Mouse (Mus musculus) heart, postnatal 0 days (tissue): ENCODE measurements around the gene Aoc3. TPM values are rescaled to one million over a fixed set of nuclear protein-coding genes. Genes with fewer than 3 reads are reported as not detected.

Source experiments
- ATAC-seq: fragments of 200-750 bp; cut with Nextera tagmentation; 2 replicates; pipeline ENCODE4 v1.8.0; 2017; ENCODE audit warnings: low read depth, moderate number of reproducible peaks, moderate library complexity; ENCODE audit not compliant: insufficient read depth
- DNase-seq: peaks from one replicate; pipeline ENCODE4 v3.0.0-alpha.2; 2016; ENCODE audit warnings: low spot score
- H3K27ac ChIP-seq: fragments of 300-500 bp; sonication (generic); 2 replicates; pipeline ENCODE4 v1.5.1; 2014; ENCODE audit warnings: low read depth, mild to moderate bottlenecking
- H3K27me3 ChIP-seq: fragments of 300-500 bp; sonication (generic); 2 replicates; pipeline ENCODE4 v1.6.1; 2014; ENCODE audit warnings: low read length, mixed read lengths; ENCODE audit not compliant: control insufficient read depth, insufficient read depth
- H3K36me3 ChIP-seq: fragments of 300-500 bp; sonication (generic); replicated peaks from 2 replicates; pipeline ENCODE4 v1.6.1; 2014; ENCODE audit warnings: low read length, mixed read lengths; ENCODE audit not compliant: control insufficient read depth, insufficient read depth
- H3K4me1 ChIP-seq: fragments of 300-500 bp; sonication (generic); 2 replicates; pipeline ENCODE4 v1.6.1; 2014; ENCODE audit warnings: antibody characterized with exemption; ENCODE audit not compliant: control insufficient read depth, insufficient read depth
- H3K4me2 ChIP-seq: fragments of 300-500 bp; sonication (generic); 2 replicates; pipeline ENCODE4 v1.6.1; 2014; ENCODE audit warnings: low read depth, mild to moderate bottlenecking, low read length, moderate library complexity
- H3K4me3 ChIP-seq: fragments of 300-500 bp; sonication (generic); 2 replicates; pipeline ENCODE4 v1.5.1; 2014; ENCODE audit warnings: low read depth, low read length
- H3K9ac ChIP-seq: fragments of 300-500 bp; sonication (generic); replicated peaks from 2 replicates; pipeline ENCODE4 v1.6.1; 2014; ENCODE audit warnings: low read depth, low read length, mixed read lengths
- H3K9me3 ChIP-seq: fragments of 300-500 bp; sonication (generic); replicated peaks from 2 replicates; pipeline ENCODE4 v1.6.1; 2016; ENCODE audit warnings: low read length; ENCODE audit not compliant: control insufficient read depth
- CTCF ChIP-seq: IDR thresholded peaks from 2 replicates; pipeline ENCODE4 v1.5.1; 2016; ENCODE audit warnings: antibody characterized with exemption, control low read depth, low read depth
- EP300 ChIP-seq: IDR thresholded peaks from 2 replicates; pipeline ENCODE4 v1.6.1; 2016; ENCODE audit warnings: antibody characterized with exemption, low read depth
- WGBS: fragments of 180-500 bp; shearing (Covaris S2); extraction: QIAGEN DNeasy Blood & Tissue Kit; methylation state at CpG from one replicate; pipeline ENCODE4 v1.1.7; 2014; 5-methylcytosine and 5-hydroxymethylcytosine counted together
- polyA plus RNA-seq: library from polyadenylated mRNA; unstranded; fragments of >200 nt; fragmentation: Nextera tagmentation; extraction: Ambion mirVana; gene quantifications from 2 replicates; pipeline ENCODE4 v1.2.1, GENCODE M21; 2015
- total RNA-seq: library from RNA; depleted of rRNA; stranded (reverse); fragments of >200 nt; gene quantifications from 2 replicates; pipeline ENCODE4 v1.2.3, GENCODE M21; 2014; ENCODE audit warnings: low replicate concordance

The Aoc3 gene
- total and polyA plus RNA-seq, 2 experiments from 2014 or later, result 2.5 to 23.9 TPM

DNA sequence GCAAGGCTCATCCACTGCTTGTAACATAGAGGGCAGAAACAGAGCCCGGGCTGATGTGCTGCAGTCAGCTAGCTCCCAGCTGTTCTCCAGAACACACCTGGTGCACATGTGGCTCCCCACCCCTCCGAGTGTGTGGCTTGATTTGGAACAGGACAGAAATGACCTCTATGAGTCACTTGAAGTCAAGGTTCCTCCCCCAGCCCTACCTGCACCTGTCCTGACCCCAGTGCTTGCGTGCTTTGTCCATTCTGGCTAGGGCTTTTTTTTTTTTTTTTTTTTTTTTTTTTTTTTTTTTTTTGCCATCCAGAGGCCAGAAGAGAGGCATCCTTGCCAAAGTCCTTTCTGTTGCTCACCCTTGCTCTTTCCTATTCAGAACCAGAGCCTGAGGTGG is 21.3 kb downstream of the Aoc3 start:
- H3K27ac ChIP-seq, result no peak overlapping the region
- 59% methylated on average over 3 of the region's 3 CpGs for WGBS

DNA sequence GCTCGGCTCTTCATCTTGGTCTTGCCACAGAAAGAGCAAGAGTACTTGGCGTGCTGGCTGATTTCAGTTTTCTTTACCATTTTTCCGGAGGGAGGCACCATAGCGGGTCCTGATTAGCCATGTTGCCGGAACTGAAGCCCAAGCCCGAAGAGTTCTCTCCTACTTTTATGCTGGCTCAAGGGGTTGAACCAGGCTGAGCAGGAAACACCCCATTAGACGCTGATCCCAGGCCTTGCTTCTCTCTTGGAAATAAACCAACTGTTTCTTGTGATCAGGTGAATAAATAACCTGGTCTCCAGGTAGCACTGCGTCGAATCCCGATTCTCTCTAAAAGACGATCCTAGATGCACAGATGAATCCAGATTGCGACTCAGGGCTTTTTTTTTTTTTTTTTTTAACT is 23.0 kb downstream of the Aoc3 start:
- Histone ChIP-seq H3K4me1 (no peaks in the 10 kb centered on the region), H3K4me3 (no peak overlapping the region), H3K9ac (no peak overlapping the region), H3K27me3 (no peaks in the 10 kb centered on the region), H3K9me3 (no peaks in the 10 kb centered on the region), H3K27ac (no peak overlapping the region), H3K36me3 (no peaks in the 10 kb centered on the region), H3K4me2 (no peak overlapping the region)
- no peak for TF ChIP-seq CTCF
- no peak for TF ChIP-seq EP300
- ATAC-seq, result no peak
- 89% methylated on average over 12 of the region's 12 CpGs for WGBS
- no peak for DNase-seq

More for the DNA sequence above, 21.3 kb downstream of the Aoc3 start:
- Histone ChIP-seq H3K27me3 (no peaks in the 10 kb centered on the region), H3K4me1 (no peaks in the 10 kb centered on the region), H3K4me2 (no peak overlapping the region), H3K9me3 (no peaks in the 10 kb centered on the region), H3K4me3 (no peak overlapping the region), H3K36me3 (no peaks in the 10 kb centered on the region), H3K9ac (no peak overlapping the region)
- ATAC-seq (no peak), DNase-seq (no peak)
- TF ChIP-seq CTCF (no peak), EP300 (no peak)

DNA sequence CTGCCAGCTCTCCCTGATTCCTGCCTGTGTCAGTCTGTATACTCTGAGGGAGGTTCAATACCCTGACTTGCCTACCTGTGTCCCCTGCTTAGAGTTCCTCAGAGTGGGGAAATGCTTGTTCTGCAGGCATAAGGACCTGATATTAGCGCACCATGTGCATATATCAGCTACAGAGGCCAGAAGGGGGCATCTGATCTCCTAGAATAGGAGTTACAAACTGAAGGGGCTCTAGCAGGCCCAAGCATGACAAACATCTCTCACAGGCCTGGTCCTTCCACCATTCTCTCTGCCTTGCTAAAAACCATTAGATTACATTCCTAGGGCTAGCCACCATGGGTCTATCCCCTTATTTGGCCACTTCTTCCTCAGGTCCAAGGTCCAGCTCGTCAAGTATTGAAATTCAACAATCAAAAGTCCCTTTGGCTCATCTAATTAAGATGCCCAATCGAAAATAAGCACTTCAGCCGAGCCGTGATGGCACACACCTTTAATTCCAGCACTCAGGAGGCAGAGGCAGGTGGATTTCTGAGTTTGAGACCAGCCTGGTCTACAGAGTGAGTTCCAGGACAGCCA is 24.1 kb downstream of the Aoc3 start:
- Histone ChIP-seq H3K4me2 (no peak overlapping the region), H3K4me1 (no peaks in the 10 kb centered on the region), H3K27ac (no peak overlapping the region), H3K27me3 (no peaks in the 10 kb centered on the region), H3K9me3 (no peaks in the 10 kb centered on the region), H3K36me3 (no peaks in the 10 kb centered on the region), H3K9ac (no peak overlapping the region), H3K4me3 (no peak overlapping the region)
- ATAC-seq (no peak), DNase-seq (no peak)
- WGBS, result 76% methylated on average over 5 of the region's 5 CpGs
- TF ChIP-seq CTCF (no peak), EP300 (no peak)

DNA sequence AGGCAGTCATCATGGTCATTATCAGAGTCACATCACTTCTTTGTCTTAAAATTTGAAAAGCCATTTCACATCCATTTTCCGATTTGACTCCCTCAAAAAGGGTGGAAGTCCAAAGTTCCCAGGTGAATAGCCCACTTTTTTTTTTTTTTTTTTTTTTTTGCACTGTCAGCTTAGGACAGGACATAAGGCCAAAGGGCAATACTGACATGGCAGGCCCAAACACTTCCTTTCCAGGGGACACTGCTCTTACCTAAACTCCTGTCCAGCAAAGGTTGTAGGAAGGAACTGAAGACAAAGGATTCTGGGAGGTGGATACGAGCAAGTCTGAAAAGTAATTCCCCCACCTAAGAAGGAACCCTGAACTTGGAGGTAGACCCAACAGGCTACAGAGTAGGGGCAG is 25.5 kb downstream of the Aoc3 start:
- ATAC-seq, result no peak
- Histone ChIP-seq H3K4me3 (no peak overlapping the region), H3K4me2 (no peak overlapping the region), H3K27me3 (no peaks in the 10 kb centered on the region), H3K9me3 (no peaks in the 10 kb centered on the region), H3K27ac (no peak overlapping the region), H3K4me1 (peaks cover 9% of the 10 kb centered on the region), H3K36me3 (no peaks in the 10 kb centered on the region), H3K9ac (no peak overlapping the region)
- TF ChIP-seq CTCF, result no peak
- no peak for TF ChIP-seq EP300
- 81% methylated on average over 2 of the region's 2 CpGs for WGBS
- no peak for DNase-seq

DNA sequence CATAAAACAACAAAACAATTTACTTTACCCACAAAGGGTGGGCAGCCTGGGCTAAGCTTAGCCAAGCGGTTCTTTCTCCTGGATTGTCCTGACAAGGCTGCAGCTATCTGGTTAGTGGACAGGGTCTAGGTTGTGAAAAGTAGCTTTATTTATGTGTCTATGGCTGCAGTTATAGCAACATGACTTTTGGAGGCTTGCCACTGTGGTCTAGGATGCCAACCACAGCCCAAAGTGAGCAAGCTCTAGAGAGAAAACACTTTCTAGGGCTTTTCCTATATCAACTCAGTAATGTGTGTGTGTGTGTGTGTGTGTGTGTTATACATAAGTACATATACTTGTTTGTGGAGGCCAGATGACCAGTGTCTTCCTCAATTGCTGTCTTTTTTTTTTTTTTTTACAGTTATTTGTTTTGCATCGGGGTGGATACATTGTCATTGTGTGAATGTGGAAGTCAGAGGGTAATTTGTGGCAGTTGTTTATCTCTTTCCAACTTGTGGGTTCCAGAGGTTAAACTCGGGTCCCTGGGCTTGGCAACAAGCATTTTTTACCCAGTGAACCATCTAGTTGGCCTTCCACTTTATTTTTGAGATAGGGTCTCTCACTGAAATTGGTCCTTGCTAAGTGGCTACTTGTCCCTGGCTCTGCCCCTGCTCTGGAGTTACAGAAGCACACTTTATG is 27.2 kb downstream of the Aoc3 start:
- TF ChIP-seq EP300, result no peak
- no peak for TF ChIP-seq CTCF
- no peak for DNase-seq
- WGBS, result 63% methylated on average over 3 of the region's 3 CpGs

DNA sequence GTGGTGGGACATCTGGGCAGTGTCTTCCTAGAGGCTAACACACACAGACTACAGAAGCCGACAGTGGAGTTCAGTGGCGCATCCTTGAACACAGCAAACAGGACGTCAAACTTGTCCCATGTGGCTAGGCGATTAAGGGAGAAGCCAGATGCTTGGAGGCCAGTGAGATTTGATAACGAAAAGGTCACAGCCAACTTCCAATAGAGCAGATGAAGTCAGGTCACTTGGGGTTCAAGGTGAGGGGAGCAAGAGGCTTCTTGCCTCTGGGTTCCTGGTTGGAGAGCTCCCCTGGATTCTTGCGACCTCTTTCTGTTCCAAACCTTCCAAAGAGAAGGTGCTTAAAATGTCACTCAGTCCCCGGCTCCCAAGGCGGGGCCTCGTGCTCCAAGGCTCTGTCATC is 29.4 kb downstream of the Aoc3 start:
- no peaks in the 10 kb centered on the region for H3K36me3 ChIP-seq
- no peak overlapping the region for H3K4me2 ChIP-seq
- peak overlapping the region; percentile 87 for H3K27ac ChIP-seq
- H3K27me3 ChIP-seq, result no peaks in the 10 kb centered on the region
- DNase-seq (no peak), ATAC-seq (no peak)
- TF ChIP-seq CTCF (no peak), EP300 (no peak)
- peaks cover 13% of the 10 kb centered on the region for H3K4me1 ChIP-seq
- WGBS, result 52% methylated on average over 9 of the region's 9 CpGs
- H3K4me3 ChIP-seq, result no peak overlapping the region
- H3K9ac ChIP-seq, result no peak overlapping the region
- no peaks in the 10 kb centered on the region for H3K9me3 ChIP-seq

More for the DNA sequence above, 27.2 kb downstream of the Aoc3 start:
- no peaks in the 10 kb centered on the region for H3K9me3 ChIP-seq
- H3K4me1 ChIP-seq, result peaks cover 13% of the 10 kb centered on the region
- ATAC-seq, result no peak
- no peak overlapping the region for H3K4me3 ChIP-seq
- no peaks in the 10 kb centered on the region for H3K27me3 ChIP-seq
- no peaks in the 10 kb centered on the region for H3K36me3 ChIP-seq
- no peak overlapping the region for H3K27ac ChIP-seq
- H3K9ac ChIP-seq, result no peak overlapping the region
- no peak overlapping the region for H3K4me2 ChIP-seq
